Mouse (Mus musculus): ENCODE data around the gene Slc8a3. TPM values are rescaled to one million over a fixed set of nuclear protein-coding genes. Genes with fewer than 3 reads are reported as not detected.

The Slc8a3 gene
- polyA plus RNA-seq, 1 experiment from 2014 or later, result 1.3 TPM

- DNase-seq (ENCODE audit: low spot score), result no peak
- 68% methylated on average over 2 of the region's 2 CpGs for WGBS
Measured at GRCm38 (mm10) chr12:81278031-81278430, 54.9 kb downstream of the Slc8a3 start.

GRCm38 (mm10) chr12:81274616-81275015 lies 58.4 kb downstream of the Slc8a3 start:
- Histone ChIP-seq H3K9me3 (replicated peaks) (no peaks in the 10 kb centered on the region), H3K4me1 (peaks cover 16% of the 10 kb centered on the region), H3K4me3 (no peak overlapping the region), H3K27ac (replicated peaks) (no peak overlapping the region), H3K36me3 (no peaks in the 10 kb centered on the region), H3K27me3 (ENCODE audit: low read depth, poor library complexity, severe bottlenecking) (no peaks in the 10 kb centered on the region)
- WGBS, result 82% methylated on average over 4 of the region's 4 CpGs
- no peak for DNase-seq (ENCODE audit: low spot score)

More at GRCm38 (mm10) chr12:81278031-81278430, 54.9 kb downstream of the Slc8a3 start:
- H3K9me3 ChIP-seq (replicated peaks), result no peaks in the 10 kb centered on the region
- H3K36me3 ChIP-seq, result no peaks in the 10 kb centered on the region
- H3K27ac ChIP-seq (replicated peaks), result no peak overlapping the region
- no peak overlapping the region for H3K4me3 ChIP-seq
- peaks cover 11% of the 10 kb centered on the region for H3K4me1 ChIP-seq
- no peaks in the 10 kb centered on the region for H3K27me3 ChIP-seq (ENCODE audit: low read depth, poor library complexity, severe bottlenecking)

DNA sequence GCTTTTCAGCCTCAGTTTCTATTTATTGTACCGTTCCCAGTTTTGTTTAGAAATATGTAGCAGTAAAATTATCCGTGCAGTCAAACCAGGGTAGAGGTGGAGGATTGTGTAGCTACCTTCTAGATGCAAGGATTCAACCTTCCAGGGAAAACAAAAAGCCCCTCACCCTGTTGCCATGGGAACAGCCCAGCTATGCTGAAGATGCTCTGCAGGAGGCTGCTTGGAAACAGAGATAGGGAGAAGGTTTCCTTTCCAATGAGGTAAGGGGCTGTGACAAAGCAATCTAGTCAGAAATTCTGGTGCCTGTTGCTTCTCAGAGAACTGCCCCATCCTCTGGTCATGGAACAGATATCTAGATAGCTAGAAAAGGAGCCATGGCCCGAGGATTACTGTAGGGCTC lies 59.6 kb downstream of the Slc8a3 start:
- 28% methylated on average over 3 of the region's 3 CpGs for WGBS
- no peaks in the 10 kb centered on the region for H3K36me3 ChIP-seq
- no peaks in the 10 kb centered on the region for H3K27me3 ChIP-seq (ENCODE audit: low read depth, poor library complexity, severe bottlenecking)
- peak; percentile 56 for DNase-seq (ENCODE audit: low spot score)
- no peaks in the 10 kb centered on the region for H3K9me3 ChIP-seq (replicated peaks)
- H3K27ac ChIP-seq (replicated peaks), result 0 out of 2 replicates have a peak overlapping the region, but pooled peaks have one; percentile 24
- H3K4me1 ChIP-seq, result peaks cover 16% of the 10 kb centered on the region
- no peak overlapping the region for H3K4me3 ChIP-seq

GRCm38 (mm10) chr12:81269246-81269645 lies 63.7 kb downstream of the Slc8a3 start:
- Histone ChIP-seq H3K4me1 (peaks cover 21% of the 10 kb centered on the region), H3K27me3 (ENCODE audit: low read depth, poor library complexity, severe bottlenecking) (no peaks in the 10 kb centered on the region), H3K4me3 (no peak overlapping the region), H3K27ac (replicated peaks) (no peak overlapping the region), H3K9me3 (replicated peaks) (no peaks in the 10 kb centered on the region), H3K36me3 (no peaks in the 10 kb centered on the region)
- WGBS, result 85% methylated on average over 5 of the region's 5 CpGs
- DNase-seq (ENCODE audit: low spot score), result no peak

DNA sequence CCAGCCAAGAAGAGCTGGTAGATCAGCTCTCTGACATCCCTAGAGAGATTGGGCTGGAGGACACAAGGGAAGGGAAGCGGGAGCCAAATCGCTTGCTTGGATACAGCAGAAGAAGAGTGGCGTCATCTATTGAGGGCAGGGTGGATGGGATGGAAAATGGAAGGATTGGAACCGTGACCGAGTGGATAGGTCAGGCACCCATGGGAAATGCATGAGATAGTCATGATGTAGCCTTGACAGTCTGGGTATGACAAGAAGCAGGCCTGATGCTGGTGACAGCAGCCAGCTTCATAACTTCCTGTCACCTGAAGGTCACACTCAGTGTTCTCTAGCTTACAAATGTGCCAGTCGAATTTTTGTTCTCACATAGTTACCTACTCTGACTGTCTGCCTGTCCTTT lies 70.2 kb downstream of the Slc8a3 start:
- Histone ChIP-seq H3K4me3 (no peak overlapping the region), H3K27ac (replicated peaks) (no peak overlapping the region), H3K9me3 (replicated peaks) (no peaks in the 10 kb centered on the region), H3K36me3 (no peaks in the 10 kb centered on the region), H3K4me1 (peaks cover 4% of the 10 kb centered on the region; the same call in 1 of the 2 replicates), H3K27me3 (ENCODE audit: low read depth, poor library complexity, severe bottlenecking) (no peaks in the 10 kb centered on the region)
- WGBS, result 92% methylated on average over 6 of the region's 6 CpGs
- DNase-seq (ENCODE audit: low spot score), result no peak

DNA sequence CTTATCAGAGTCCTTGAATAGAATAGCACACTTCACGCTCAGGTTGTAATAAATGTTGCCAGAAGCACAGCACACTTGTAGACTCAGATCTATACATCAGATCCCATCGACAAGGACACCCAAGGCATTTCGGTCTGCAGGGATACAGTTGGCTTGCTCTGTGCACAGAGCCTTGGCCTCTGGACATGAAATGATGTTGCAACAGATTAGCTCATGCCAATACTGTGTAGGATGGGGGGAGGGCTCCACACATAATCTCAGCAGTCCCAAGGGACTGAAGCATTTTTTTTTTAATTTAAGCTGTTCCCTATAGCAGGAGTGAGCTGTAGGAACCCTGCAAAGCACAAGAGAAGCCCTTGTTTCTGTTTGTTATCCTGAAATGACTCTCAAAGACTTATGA lies 74.8 kb downstream of the Slc8a3 start:
- no peaks in the 10 kb centered on the region for H3K36me3 ChIP-seq
- H3K9me3 ChIP-seq (replicated peaks), result no peaks in the 10 kb centered on the region
- no peak overlapping the region for H3K4me3 ChIP-seq
- no peak overlapping the region for H3K27ac ChIP-seq (replicated peaks)
- 96% methylated on average over 3 of the region's 3 CpGs for WGBS
- no peak for DNase-seq (ENCODE audit: low spot score)
- no peaks in the 10 kb centered on the region for H3K27me3 ChIP-seq (ENCODE audit: low read depth, poor library complexity, severe bottlenecking)
- H3K4me1 ChIP-seq, result no peaks in the 10 kb centered on the region

DNA sequence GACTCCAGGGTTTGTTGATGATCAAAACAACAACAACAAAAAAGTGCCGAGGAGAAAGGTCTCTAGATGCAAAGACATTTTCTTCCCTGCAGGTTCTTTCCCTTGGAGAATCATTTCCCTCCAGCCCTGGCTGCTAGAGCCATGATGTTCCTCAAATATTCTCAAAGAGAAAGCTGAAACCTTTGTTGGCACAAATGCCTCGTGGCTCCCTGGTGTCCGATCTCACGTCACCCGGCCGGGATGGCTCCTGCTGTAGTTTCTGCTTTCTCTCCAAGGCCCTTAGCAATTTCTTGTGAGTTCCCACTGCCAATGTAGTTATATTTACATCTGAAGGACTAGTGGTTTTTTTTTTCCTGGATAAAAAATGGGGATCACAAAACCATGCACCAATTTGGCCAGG lies 87.6 kb downstream of the Slc8a3 start:
- Histone ChIP-seq H3K36me3 (no peaks in the 10 kb centered on the region), H3K4me1 (no peaks in the 10 kb centered on the region), H3K4me3 (no peak overlapping the region), H3K27me3 (ENCODE audit: low read depth, poor library complexity, severe bottlenecking) (no peaks in the 10 kb centered on the region), H3K27ac (replicated peaks) (no peak overlapping the region), H3K9me3 (replicated peaks) (no peaks in the 10 kb centered on the region)
- 80% methylated on average over 6 of the region's 6 CpGs for WGBS
- no peak for DNase-seq (ENCODE audit: low spot score)

GRCm38 (mm10) chr12:81244954-81245353 lies 88.0 kb downstream of the Slc8a3 start:
- 84% methylated on average over 7 of the region's 7 CpGs for WGBS

DNA sequence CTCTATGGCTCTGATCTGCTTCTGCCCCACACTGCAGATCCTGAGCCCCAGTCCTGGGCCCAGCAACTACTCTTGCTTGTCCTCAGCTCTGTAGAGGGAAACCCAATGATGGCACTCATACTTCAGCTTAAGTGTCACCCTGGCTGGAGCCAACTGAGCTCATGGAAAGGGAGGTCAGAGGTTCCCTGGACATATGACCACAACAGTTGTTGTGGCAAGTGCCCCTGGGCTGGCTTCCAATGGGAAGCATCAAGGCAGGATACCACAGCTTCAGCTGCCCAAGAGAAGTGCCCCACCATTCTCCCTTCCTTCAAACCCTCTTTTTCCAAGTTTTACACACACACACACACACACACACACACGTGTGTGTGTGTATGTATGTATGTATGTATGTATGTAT lies 88.5 kb downstream of the Slc8a3 start:
- Histone ChIP-seq H3K27ac (replicated peaks) (no peak overlapping the region), H3K4me3 (no peak overlapping the region), H3K4me1 (no peaks in the 10 kb centered on the region), H3K36me3 (no peaks in the 10 kb centered on the region), H3K27me3 (ENCODE audit: low read depth, poor library complexity, severe bottlenecking) (no peaks in the 10 kb centered on the region), H3K9me3 (replicated peaks) (no peaks in the 10 kb centered on the region)
- 44% methylated on average over 1 of the region's 1 CpGs for WGBS
- DNase-seq (ENCODE audit: low spot score), result no peak

More at GRCm38 (mm10) chr12:81244954-81245353, 88.0 kb downstream of the Slc8a3 start:
- H3K36me3 ChIP-seq, result no peaks in the 10 kb centered on the region
- no peaks in the 10 kb centered on the region for H3K4me1 ChIP-seq
- no peak overlapping the region for H3K27ac ChIP-seq (replicated peaks)
- H3K9me3 ChIP-seq (replicated peaks), result no peaks in the 10 kb centered on the region
- H3K4me3 ChIP-seq, result no peak overlapping the region
- DNase-seq (ENCODE audit: low spot score), result no peak
- no peaks in the 10 kb centered on the region for H3K27me3 ChIP-seq (ENCODE audit: low read depth, poor library complexity, severe bottlenecking)

DNA sequence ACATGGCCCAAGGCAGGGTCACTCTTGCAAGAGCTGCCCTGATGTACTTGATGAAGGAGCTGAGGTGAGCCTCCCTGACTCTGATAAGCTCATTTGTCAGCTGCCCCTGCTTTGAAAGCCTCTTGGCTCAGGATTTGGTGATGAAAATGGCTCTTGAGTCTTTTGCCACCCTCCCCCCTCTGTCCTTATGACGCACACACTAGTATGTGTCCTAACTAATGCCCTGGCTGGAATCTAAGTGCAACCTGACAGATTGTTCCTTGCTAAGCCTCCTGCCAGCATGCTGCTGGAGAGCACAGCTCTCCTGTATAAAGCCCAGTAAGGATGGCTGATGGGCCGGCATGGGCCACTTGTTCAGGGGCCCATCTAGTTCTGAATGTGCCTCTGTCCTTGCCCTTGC lies 91.3 kb downstream of the Slc8a3 start:
- no peaks in the 10 kb centered on the region for H3K9me3 ChIP-seq (replicated peaks)
- H3K27ac ChIP-seq (replicated peaks), result no peak overlapping the region
- H3K4me1 ChIP-seq, result no peaks in the 10 kb centered on the region
- DNase-seq (ENCODE audit: low spot score), result no peak
- H3K4me3 ChIP-seq, result no peak overlapping the region
- 91% methylated on average over 2 of the region's 2 CpGs for WGBS
- no peaks in the 10 kb centered on the region for H3K27me3 ChIP-seq (ENCODE audit: low read depth, poor library complexity, severe bottlenecking)
- H3K36me3 ChIP-seq, result no peaks in the 10 kb centered on the region

GRCm38 (mm10) chr12:81241096-81241495 lies 91.9 kb downstream of the Slc8a3 start:
- Histone ChIP-seq H3K27me3 (ENCODE audit: low read depth, poor library complexity, severe bottlenecking) (no peaks in the 10 kb centered on the region), H3K27ac (replicated peaks) (no peak overlapping the region), H3K4me3 (no peak overlapping the region), H3K36me3 (no peaks in the 10 kb centered on the region), H3K4me1 (no peaks in the 10 kb centered on the region), H3K9me3 (replicated peaks) (no peaks in the 10 kb centered on the region)
- 86% methylated on average over 4 of the region's 4 CpGs for WGBS
- no peak for DNase-seq (ENCODE audit: low spot score)

- H3K4me3 ChIP-seq, result no peak overlapping the region
- WGBS, result 86% methylated on average over 1 of the region's 1 CpGs
- H3K27me3 ChIP-seq (ENCODE audit: low read depth, poor library complexity, severe bottlenecking), result no peaks in the 10 kb centered on the region
- H3K36me3 ChIP-seq, result no peaks in the 10 kb centered on the region
- H3K27ac ChIP-seq (replicated peaks), result no peak overlapping the region
- H3K9me3 ChIP-seq (replicated peaks), result no peaks in the 10 kb centered on the region
- no peaks in the 10 kb centered on the region for H3K4me1 ChIP-seq
- no peak for DNase-seq (ENCODE audit: low spot score)
Measured at GRCm38 (mm10) chr12:81237158-81237557, 95.8 kb downstream of the Slc8a3 start.

GRCm38 (mm10) chr12:81235456-81236330 lies 97.3 kb downstream of the Slc8a3 start:
- H3K4me1 ChIP-seq, result no peaks in the 10 kb centered on the region
- WGBS, result 90% methylated on average over 10 of the region's 10 CpGs
- no peaks in the 10 kb centered on the region for H3K27me3 ChIP-seq (ENCODE audit: low read depth, poor library complexity, severe bottlenecking)
- H3K4me3 ChIP-seq, result no peak overlapping the region
- no peaks in the 10 kb centered on the region for H3K36me3 ChIP-seq
- H3K27ac ChIP-seq (replicated peaks), result no peak overlapping the region
- no peaks in the 10 kb centered on the region for H3K9me3 ChIP-seq (replicated peaks)
- DNase-seq (ENCODE audit: low spot score), result no peak

Data from midbrain, embryonic 10.5 days (tissue).